Mouse (Mus musculus) cerebellum, postnatal 4 days (tissue): ENCODE measurements at regions not wholly inside any gene's neighbourhood (a gene's known extent, or its start where the extent isn't known, plus 50 kb on each side); places are given as distances from the start of the nearest gene placed in this dataset.

Source experiments
- DNase-seq, 2 experiments: peaks; one replicate each; pipeline ENCODE4 v3.0.0; 2022; ENCODE audit warnings: low spot score in 2 of 2, mixed read lengths in 1 of 2

GRCm38 (mm10) chr1:137010240-137010926 is 50.1 kb upstream of the Nr5a2 start:
- no peak for DNase-seq
